Mouse (Mus musculus): Measurements from ENCODE around the gene Stard10.

GRCm38 (mm10) chr7:101290401-101290800 lies 26.5 kb upstream of the Stard10 start:
- TF ChIP-seq POLR2A (IDR thresholded peaks at IDR 0.05; ENCODE audit: extremely low read depth, insufficient read depth, low read length) (no peak), CTCF (IDR thresholded peaks at IDR 0.05; ENCODE audit: extremely low read depth, insufficient read depth, low read length) (no peak)

All from cortical plate, adult 2 months (tissue).